Mouse (Mus musculus): ENCODE results near the gene Atg4b. TPM values are rescaled to one million over a fixed set of nuclear protein-coding genes. Genes with fewer than 3 reads are reported as not detected.
"Not testable (repeated sequence)": the region's sequence is repeated elsewhere in the genome, so short reads cannot be mapped to it uniquely, and the experiment has no call there.

Atg4b gene
- polyA plus RNA-seq, 1 experiment from 2014 or later, result 70.9 TPM

DNA sequence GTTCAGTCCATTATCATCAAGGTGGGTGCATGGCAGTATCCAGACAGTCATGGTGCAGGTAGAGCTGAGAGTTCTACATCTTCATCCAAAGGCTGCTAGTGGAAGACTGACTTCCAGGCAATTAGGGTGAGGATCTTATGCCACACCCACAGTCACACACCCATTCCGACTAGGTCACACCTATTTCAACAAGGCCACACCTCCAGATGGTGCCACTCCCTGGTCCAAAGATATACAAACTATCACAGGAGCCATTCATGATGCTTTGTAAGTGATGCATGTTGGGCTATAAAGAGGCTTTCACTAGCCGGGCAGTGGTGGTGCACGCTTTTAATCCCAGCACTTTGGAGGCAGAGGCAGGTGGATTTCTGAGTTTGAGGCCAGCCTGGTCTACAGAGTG is 12.2 kb downstream of the Atg4b start:
- not testable (repeated sequence) for H3K36me3 ChIP-seq (ENCODE audit: control insufficient read depth, insufficient read depth, low read length); H3K4me3 ChIP-seq (ENCODE audit: low read depth, low read length); H3K9me3 ChIP-seq (replicated peaks; ENCODE audit: control insufficient read depth, low read length); H3K4me1 ChIP-seq (ENCODE audit: control insufficient read depth, insufficient read depth, low read length); H3K4me2 ChIP-seq; H3K9ac ChIP-seq (ENCODE audit: low read depth, low read length); ATAC-seq (replicated peaks; ENCODE audit: insufficient number of reproducible peaks, low FRiP score, low TSS enrichment); H3K27me3 ChIP-seq (ENCODE audit: control insufficient read depth, insufficient read depth, low read length); H3K27ac ChIP-seq (ENCODE audit: low read depth, low read length)
- WGBS (ENCODE audit: insufficient replicate concordance), result 82% methylated on average over 3 of the region's 3 CpGs

DNA sequence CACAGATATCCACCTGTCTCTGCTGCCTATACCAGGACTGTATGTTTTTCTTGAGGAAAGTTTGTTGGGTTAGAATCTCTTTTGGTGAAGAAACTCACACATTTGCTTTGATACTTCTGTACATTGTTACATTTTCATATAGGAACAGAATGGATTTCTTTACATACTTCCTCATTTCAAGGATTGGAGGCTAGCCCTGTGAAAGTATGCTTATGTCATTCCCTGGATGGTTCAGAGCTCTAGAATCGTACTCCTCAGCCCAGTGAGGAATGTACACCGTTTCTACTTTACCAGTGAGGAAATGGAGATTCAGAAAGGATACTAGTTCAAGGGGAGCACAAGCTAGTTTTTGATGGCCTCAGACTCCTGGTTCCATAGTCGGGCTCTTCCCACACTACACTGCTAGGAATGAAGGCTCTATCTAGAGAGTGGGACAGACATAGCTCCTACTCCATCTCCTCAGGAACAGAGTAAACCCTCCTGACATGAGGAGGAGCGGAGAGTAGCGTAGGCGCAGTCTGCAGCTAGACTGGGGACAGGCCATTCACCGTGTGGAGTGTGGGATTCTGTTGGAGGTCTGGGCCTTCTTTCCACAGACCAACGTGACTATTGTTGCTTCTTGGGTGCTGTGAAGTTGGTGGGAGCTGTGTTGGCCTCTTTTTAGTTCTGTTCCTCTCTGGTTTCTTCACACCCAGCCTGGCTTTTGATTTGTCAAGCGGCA is 13.7 kb downstream of the Atg4b start:
- Histone ChIP-seq H3K4me2 (no peak overlapping the region), H3K36me3 (ENCODE audit: control insufficient read depth, insufficient read depth, low read length) (no peaks in the 10 kb centered on the region), H3K27ac (ENCODE audit: low read depth, low read length) (no peak overlapping the region), H3K4me1 (ENCODE audit: control insufficient read depth, insufficient read depth, low read length) (no peaks in the 10 kb centered on the region), H3K9ac (ENCODE audit: low read depth, low read length) (no peak overlapping the region), H3K4me3 (ENCODE audit: low read depth, low read length) (no peak overlapping the region), H3K27me3 (ENCODE audit: control insufficient read depth, insufficient read depth, low read length) (no peaks in the 10 kb centered on the region), H3K9me3 (replicated peaks; ENCODE audit: control insufficient read depth, low read length) (no peaks in the 10 kb centered on the region)
- ATAC-seq (replicated peaks; ENCODE audit: insufficient number of reproducible peaks, low FRiP score, low TSS enrichment), result no peak
- 90% methylated on average over 9 of the region's 9 CpGs for WGBS (ENCODE audit: insufficient replicate concordance)

DNA sequence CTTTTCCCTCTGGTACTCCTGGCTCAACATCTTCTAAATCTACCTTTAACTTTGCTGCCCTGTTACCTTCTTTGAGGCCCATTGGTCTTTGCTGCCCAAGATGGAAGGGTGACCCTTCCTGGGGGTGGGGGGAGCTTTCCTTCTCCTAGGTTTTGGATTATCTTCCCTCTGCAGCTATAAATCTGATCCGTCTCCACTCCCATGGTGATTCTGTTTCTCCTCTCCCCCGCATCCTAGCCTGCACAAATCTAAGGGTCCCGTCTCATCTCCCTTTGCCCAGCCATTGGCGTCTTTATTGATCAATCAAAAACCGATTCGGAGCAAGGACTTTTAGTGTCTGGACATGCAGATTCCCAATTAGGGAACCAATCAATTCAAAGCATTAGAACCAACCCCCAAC is 16.3 kb downstream of the Atg4b start:
- H3K27me3 ChIP-seq (ENCODE audit: control insufficient read depth, insufficient read depth, low read length), result no peaks in the 10 kb centered on the region
- no peaks in the 10 kb centered on the region for H3K36me3 ChIP-seq (ENCODE audit: control insufficient read depth, insufficient read depth, low read length)
- no peak overlapping the region for H3K9ac ChIP-seq (ENCODE audit: low read depth, low read length)
- no peak overlapping the region for H3K4me2 ChIP-seq
- H3K4me1 ChIP-seq (ENCODE audit: control insufficient read depth, insufficient read depth, low read length), result no peaks in the 10 kb centered on the region
- H3K27ac ChIP-seq (ENCODE audit: low read depth, low read length), result no peak overlapping the region
- H3K4me3 ChIP-seq (ENCODE audit: low read depth, low read length), result no peak overlapping the region
- 90% methylated on average over 6 of the region's 6 CpGs for WGBS (ENCODE audit: insufficient replicate concordance)
- no peak for ATAC-seq (replicated peaks; ENCODE audit: insufficient number of reproducible peaks, low FRiP score, low TSS enrichment)
- H3K9me3 ChIP-seq (replicated peaks; ENCODE audit: control insufficient read depth, low read length), result no peaks in the 10 kb centered on the region

DNA sequence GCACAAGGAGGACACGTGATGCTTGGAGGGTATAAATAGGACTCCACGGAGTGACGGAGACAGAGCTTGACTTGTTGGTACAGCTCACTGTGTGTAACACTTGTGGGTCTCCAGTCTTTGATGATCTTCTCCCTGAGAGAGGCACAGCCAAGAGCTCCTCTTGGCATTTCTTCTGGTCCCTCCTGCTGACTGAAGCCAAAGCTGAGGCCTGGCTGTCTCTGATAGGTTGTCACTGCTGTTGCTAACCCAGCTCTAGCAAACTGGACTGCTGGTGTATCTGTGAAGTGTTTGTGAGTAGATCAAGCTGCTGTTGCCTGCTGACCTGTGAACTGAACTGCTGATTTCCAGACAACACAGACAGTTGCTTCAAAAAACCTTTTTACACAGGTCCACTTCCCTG is 18.6 kb downstream of the Atg4b start:
- 87% methylated on average over 3 of the region's 3 CpGs for WGBS (ENCODE audit: insufficient replicate concordance)
- no peaks in the 10 kb centered on the region for H3K9me3 ChIP-seq (replicated peaks; ENCODE audit: control insufficient read depth, low read length)
- ATAC-seq (replicated peaks; ENCODE audit: insufficient number of reproducible peaks, low FRiP score, low TSS enrichment), result no peak

DNA sequence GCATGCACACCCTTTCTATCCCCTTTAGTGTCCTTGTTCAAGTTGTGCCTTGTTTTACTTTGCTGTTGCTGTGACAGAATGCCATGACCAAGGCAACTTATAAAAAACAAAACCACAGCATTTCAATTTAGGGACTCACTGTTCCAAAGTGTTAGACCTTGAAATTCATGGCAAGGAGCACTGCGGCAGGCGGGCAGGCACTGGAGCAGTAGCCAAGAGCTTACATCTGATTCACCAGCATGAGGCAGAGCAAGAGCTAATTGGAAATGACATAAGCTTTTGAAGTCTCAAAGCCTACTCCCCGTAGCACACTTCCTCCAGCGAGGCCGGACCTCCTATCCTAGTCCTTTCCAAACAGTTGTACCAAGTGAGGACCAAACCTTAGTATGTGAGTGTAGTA is 25.4 kb downstream of the Atg4b start:
- no peaks in the 10 kb centered on the region for H3K4me1 ChIP-seq (ENCODE audit: control insufficient read depth, insufficient read depth, low read length)
- H3K27me3 ChIP-seq (ENCODE audit: control insufficient read depth, insufficient read depth, low read length), result no peaks in the 10 kb centered on the region
- no peak overlapping the region for H3K9ac ChIP-seq (ENCODE audit: low read depth, low read length)
- H3K36me3 ChIP-seq (ENCODE audit: control insufficient read depth, insufficient read depth, low read length), result peaks cover 42% of the 10 kb centered on the region
- no peak overlapping the region for H3K4me2 ChIP-seq
- no peak overlapping the region for H3K27ac ChIP-seq (ENCODE audit: low read depth, low read length)
- ATAC-seq (replicated peaks; ENCODE audit: insufficient number of reproducible peaks, low FRiP score, low TSS enrichment), result no peak
- H3K9me3 ChIP-seq (replicated peaks; ENCODE audit: control insufficient read depth, low read length), result no peaks in the 10 kb centered on the region
- 87% methylated on average over 5 of the region's 5 CpGs for WGBS (ENCODE audit: insufficient replicate concordance)
- H3K4me3 ChIP-seq (ENCODE audit: low read depth, low read length), result no peak overlapping the region

More for the DNA sequence above, 18.6 kb downstream of the Atg4b start:
- Histone ChIP-seq H3K27ac (ENCODE audit: low read depth, low read length) (no peak overlapping the region), H3K9ac (ENCODE audit: low read depth, low read length) (no peak overlapping the region), H3K27me3 (ENCODE audit: control insufficient read depth, insufficient read depth, low read length) (no peaks in the 10 kb centered on the region), H3K4me1 (ENCODE audit: control insufficient read depth, insufficient read depth, low read length) (no peaks in the 10 kb centered on the region), H3K4me2 (no peak overlapping the region), H3K36me3 (ENCODE audit: control insufficient read depth, insufficient read depth, low read length) (peaks cover 14% of the 10 kb centered on the region), H3K4me3 (ENCODE audit: low read depth, low read length) (no peak overlapping the region)

DNA sequence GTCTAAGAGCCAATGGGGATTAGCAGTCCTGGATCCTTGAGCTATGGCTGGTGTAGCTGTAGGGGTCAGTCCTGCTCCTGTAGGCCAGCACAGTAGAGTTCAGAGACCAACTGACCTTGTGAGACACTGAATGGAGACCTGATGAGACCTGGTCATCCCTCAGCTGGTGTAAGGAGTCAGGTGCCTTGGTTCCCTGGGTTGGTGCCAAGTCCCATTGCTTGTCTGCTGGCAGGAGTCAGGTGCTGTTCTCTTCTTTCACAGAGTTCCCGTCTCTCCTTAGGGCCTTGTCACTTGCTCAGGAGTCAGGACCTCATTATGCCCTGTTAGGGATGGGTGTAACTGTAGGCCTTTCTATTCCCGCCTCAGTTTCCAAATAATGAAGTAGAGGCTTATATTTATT is 35.6 kb downstream of the Atg4b start:
- H3K27ac ChIP-seq (ENCODE audit: low read depth, low read length), result no peak overlapping the region
- 89% methylated on average over 2 of the region's 2 CpGs for WGBS (ENCODE audit: insufficient replicate concordance)
- no peak for ATAC-seq (replicated peaks; ENCODE audit: insufficient number of reproducible peaks, low FRiP score, low TSS enrichment)
- H3K4me2 ChIP-seq, result no peak overlapping the region
- H3K27me3 ChIP-seq (ENCODE audit: control insufficient read depth, insufficient read depth, low read length), result no peaks in the 10 kb centered on the region
- no peak overlapping the region for H3K4me3 ChIP-seq (ENCODE audit: low read depth, low read length)
- H3K9me3 ChIP-seq (replicated peaks; ENCODE audit: control insufficient read depth, low read length), result no peaks in the 10 kb centered on the region
- H3K9ac ChIP-seq (ENCODE audit: low read depth, low read length), result no peak overlapping the region
- H3K36me3 ChIP-seq (ENCODE audit: control insufficient read depth, insufficient read depth, low read length), result peaks cover 49% of the 10 kb centered on the region
- H3K4me1 ChIP-seq (ENCODE audit: control insufficient read depth, insufficient read depth, low read length), result no peaks in the 10 kb centered on the region

DNA sequence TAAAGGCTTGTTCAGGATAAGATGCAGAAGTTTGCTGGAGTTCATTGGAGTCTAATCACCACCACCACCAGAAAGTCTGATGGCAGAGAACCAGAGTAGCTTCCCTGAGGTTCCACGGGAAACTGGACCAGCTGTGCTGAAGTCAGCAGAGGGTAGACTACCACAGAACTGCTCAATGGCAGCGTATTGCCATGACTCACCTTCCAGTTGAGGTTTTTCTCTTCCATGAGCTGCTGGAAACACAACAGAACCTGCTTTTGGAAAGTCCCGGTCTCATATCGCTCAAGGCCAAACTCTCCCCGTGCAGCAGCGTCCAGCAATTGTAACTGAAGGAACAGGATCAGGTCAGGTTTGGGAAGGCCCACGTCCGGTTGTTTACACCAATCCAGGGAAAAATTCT is 43.2 kb downstream of the Atg4b start:
- ATAC-seq (replicated peaks; ENCODE audit: insufficient number of reproducible peaks, low FRiP score, low TSS enrichment), result no peak
- Histone ChIP-seq H3K36me3 (ENCODE audit: control insufficient read depth, insufficient read depth, low read length) (peaks cover 41% of the 10 kb centered on the region), H3K4me2 (no peak overlapping the region), H3K27me3 (ENCODE audit: control insufficient read depth, insufficient read depth, low read length) (no peaks in the 10 kb centered on the region), H3K9me3 (replicated peaks; ENCODE audit: control insufficient read depth, low read length) (no peaks in the 10 kb centered on the region), H3K4me3 (ENCODE audit: low read depth, low read length) (no peak overlapping the region), H3K9ac (ENCODE audit: low read depth, low read length) (no peak overlapping the region), H3K4me1 (ENCODE audit: control insufficient read depth, insufficient read depth, low read length) (no peaks in the 10 kb centered on the region), H3K27ac (ENCODE audit: low read depth, low read length) (no peak overlapping the region)
- 90% methylated on average over 8 of the region's 8 CpGs for WGBS (ENCODE audit: insufficient replicate concordance)

DNA sequence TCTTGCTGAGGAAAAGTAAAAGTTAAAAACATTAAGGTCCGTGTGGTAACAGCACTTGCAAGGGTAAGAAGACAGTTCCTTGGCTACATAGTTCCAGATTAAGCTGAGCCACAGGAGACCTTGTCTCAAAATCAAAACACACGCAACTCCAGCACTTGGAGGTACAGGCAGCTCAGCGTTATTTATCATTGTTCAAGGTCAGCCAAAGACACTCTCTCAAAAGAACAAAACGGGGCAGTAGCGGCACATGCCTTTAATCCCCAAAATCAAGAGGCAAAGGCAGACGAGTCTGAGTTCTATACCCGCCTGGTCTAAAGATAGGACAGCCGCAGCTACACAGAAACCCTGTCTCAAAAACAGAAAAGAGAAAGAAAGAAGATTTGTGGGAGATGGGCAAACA is 44.6 kb downstream of the Atg4b start:
- no peak for ATAC-seq (replicated peaks; ENCODE audit: insufficient number of reproducible peaks, low FRiP score, low TSS enrichment)

More for the DNA sequence above, 44.6 kb downstream of the Atg4b start:
- Histone ChIP-seq H3K36me3 (ENCODE audit: control insufficient read depth, insufficient read depth, low read length) (peaks cover 43% of the 10 kb centered on the region), H3K9me3 (replicated peaks; ENCODE audit: control insufficient read depth, low read length) (no peaks in the 10 kb centered on the region), H3K9ac (ENCODE audit: low read depth, low read length) (no peak overlapping the region), H3K27me3 (ENCODE audit: control insufficient read depth, insufficient read depth, low read length) (no peaks in the 10 kb centered on the region), H3K4me2 (no peak overlapping the region), H3K4me3 (ENCODE audit: low read depth, low read length) (no peak overlapping the region), H3K4me1 (ENCODE audit: control insufficient read depth, insufficient read depth, low read length) (no peaks in the 10 kb centered on the region; the same call in 1 of the 2 replicates), H3K27ac (ENCODE audit: low read depth, low read length) (no peak overlapping the region)
- WGBS (ENCODE audit: insufficient replicate concordance), result 69% methylated on average over 8 of the region's 8 CpGs
